Mouse (Mus musculus): ENCODE measurements around the gene Inpp1. TPM values are rescaled to one million over a fixed set of nuclear protein-coding genes. Genes with fewer than 3 reads are reported as not detected.

Inpp1 gene
- total RNA-seq (2021): 10 to 100 TPM; 20.5 to 22.3 TPM

DNA sequence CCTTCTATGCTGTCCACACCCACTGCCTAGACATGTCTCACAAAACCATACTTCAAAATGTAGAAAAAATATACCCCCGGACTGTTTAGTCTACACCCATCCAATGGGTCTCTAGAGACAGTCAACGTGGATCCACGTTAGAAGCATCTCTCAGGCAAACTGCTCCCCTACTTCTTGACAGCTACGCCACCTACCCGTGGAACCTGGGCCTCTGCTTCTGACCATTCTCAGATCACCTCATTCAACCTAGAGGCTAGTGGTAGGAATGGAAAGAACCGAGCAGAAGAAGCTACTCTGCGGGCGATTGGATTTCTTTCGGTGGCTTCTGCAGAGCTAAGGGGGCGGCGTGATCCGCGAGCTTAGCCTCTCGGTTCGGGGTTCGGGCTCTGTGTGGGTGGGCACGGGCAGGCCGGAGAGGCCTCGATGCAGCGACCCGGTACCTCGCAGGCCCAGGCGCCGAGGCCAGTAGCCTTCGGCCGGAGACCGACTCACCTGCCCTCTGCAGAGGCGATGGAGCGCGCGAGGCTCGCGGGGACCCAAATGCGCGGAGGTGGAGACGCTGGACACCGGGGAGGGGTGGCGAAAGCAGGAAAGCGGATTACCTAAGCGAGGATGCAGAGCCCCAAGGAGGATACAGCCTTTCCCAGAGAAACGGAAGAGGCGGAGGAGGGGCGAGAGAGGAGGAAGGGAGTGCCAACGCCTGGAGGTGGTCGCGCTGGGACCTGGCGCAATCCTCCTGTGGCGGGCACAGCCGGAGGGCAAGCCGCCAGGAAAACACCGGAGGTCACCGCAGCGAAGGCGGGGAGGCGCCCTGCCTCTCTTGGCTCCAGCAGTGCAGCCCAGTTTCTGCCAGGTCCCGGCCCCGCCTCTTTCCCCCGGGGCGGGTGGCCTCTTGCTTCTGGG is at the start of gene Inpp1:
Inpp1 (minus strand) TSS at position 779 of the 903 bp plus-strand sequence.
- peak; percentile 89 for DNase-seq

DNA sequence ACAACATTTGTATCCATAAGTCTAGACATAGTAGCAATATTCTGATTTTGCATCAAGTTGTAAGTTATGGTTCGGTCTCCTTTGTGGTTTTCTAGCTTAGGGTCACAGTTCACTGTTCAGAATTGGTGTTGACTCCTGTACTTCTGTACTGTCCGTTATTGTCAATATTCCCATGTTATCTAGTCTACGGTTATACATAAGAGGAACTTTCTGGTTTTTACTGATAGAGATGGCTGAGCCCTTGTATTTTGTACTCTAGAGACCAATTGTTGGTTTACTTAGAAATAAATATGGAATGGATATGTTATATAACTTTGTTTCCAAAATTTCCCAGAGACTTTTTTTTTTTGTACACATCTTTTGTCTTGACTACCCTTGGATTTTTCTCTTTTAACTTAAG is 48.5 kb upstream of the Inpp1 start:
- no peak for DNase-seq

DNA sequence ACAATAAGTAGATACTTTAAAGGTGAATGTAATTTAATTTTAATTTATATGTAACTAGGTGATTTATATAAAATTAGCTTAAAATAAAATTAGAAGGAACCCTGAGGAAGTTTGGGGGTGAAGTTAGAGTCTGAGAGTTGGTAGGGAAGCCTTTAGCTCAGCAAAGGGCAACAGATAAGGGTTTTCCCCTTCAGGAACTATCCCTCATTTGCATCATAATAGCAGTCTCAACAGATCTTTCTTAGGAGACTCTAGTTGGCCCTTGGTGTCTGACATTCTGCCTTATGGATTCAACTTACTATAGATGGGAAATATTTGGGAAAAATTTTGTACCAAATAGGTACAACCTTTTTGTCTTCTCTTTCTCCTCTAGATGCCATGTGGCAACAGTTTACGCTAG is 46.7 kb upstream of the Inpp1 start:
- no peak for DNase-seq

DNA sequence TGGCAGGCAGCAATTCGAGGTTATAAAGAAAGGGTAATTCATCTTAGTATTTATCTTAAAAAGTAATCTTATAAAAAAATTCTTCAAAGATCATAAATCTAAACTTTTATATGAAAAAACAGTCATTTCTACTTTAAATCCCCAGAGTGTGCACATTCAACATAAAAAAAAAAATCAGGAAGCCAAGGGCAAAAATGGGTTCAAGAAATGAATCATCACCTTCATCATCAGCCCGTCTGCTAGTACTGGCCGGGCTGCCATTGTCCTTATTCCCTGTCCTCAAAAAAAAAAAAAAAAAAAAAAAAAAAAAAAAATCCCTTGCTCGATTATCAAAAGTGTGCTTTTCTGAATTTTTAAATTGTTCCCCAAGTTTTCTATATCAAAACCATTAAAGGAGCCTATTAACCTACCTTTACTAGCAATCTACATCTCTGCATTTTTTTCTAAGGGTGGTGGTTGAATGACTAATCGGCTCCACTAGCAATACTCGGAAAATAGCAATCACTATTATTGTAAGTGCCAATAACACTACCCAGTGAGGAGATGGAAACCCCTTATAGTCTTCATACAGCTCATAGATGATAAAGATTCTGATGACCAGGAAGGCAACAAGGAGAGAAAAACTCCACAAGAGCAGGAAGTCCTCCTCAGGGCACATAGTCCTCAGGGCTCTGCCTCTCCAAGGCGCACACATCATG is 38.6 kb upstream of the Inpp1 start:
- no peak for DNase-seq

DNA sequence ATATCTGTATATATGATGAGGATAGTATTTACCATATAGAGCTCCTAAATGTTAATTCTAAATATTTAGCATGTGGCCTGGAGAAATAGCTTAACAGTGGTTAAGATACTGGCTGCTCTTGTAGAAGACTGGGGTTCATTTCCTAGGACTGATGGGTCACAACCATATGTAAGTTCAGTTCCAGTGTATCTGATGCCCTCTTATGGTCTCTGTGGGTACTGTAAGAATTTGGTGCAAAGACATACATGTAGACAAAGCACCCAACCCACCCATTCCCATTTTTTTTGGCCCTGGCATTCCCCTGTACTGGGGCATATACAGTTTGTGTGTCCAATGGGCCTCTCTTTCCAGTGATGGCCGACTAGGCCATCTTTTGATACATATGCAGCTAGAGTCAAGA is 36.5 kb upstream of the Inpp1 start:
- DNase-seq: peak; percentile 27

DNA sequence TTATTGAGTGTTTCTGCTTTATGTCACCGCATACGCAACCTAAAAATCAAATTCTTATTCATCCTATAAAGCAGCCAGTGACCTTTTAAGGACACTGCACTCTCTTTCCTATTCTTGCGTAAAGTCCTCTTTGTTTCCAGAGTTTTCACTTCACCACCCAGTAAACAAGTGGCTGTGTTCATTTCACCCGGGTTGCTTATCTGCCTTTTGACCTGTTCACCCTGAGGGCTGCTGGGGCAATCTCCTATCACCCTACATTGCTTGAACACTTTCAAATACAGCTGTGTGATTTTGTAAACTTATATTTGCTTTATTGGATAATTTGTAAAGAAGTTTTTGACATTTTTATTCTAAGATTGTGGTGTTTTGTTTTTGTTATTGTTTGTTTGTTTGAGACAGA is 31.9 kb upstream of the Inpp1 start:
- DNase-seq: no peak

DNA sequence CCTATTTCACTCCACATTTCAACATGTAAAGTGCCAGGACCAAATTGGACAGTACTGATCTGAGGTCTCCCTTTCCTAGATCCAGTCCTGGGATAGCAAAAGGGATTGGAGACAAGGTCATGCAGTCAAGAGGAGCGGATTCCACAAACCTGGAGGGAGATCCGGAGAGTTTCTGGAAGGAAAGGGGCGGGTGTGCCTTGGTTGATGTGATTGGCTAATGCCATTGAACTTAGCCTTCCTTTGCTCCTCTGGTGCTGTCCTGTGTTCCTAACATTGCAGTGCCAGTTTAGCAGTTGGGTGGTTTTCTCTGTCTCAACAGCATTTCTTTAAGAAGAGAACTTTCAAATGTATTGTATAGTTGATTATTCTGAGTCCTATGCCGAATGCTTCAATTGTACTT is 29.1 kb upstream of the Inpp1 start:
- no peak for DNase-seq

DNA sequence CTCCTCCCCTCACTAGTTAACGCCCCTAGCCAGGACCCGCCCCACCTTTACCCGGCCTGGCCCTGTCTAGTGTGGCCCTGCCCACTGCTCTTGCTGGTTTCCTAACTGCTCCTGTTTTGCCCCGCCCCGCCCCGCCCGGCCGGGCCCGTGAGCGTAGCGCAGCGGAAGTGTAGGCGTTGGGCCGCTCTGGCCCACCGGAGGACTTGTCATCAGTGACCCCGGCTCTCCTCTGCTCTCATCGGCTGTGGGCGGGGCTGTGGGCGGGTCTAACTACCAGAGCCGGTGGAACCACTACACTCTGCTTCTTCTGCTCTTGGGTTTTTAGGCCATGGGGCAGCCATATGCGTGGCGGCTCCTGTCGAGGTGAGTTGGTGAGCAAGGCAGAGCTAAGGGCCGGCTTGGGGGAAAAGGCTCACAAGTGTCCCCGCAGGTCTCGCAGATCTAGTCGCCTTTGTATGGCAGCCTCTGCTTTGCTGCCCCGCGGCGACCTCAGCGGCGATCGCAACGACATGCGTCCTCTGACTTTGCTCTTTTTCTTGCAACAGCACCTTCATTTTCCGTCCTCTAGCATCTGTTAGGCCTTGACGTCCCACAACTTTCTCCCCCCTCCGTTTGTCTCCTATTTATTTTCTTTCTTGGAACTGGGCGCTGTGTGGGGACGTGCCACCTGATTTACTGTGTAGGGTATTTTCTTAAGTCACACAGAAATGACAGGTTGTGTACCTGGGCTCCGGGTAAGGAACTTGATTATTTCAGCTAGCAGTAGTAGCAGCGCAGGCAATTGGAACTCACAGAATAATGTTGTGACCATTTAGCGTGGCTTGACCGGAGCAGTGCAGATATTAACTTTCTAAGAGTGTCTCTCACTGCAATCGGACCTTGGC is 27.5 kb upstream of the Inpp1 start, which contains the start of gene Hibch:
Hibch (plus strand) TSS at position 148 of the 884 bp plus-strand sequence.
- DNase-seq: peak; percentile 98

DNA sequence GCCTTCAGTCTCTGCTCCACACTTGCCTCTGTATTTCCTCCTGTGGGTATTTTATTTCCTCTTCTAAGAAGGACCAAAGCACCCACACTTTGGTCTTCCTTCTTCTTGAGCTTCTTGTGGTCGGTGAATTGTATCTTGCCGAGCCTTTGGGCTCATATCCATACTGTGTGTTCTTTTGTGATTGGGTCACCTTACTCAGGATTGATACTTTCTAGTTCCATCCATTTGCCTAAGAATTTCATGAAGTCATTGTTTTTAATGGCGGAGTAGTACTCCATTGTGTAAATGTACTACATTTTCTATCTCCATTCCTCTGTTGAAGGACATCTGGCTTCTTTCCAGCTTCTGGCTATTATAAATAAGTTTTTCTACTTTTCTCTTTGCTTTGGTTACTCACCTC is 26.9 kb upstream of the Inpp1 start:
- DNase-seq: no peak

DNA sequence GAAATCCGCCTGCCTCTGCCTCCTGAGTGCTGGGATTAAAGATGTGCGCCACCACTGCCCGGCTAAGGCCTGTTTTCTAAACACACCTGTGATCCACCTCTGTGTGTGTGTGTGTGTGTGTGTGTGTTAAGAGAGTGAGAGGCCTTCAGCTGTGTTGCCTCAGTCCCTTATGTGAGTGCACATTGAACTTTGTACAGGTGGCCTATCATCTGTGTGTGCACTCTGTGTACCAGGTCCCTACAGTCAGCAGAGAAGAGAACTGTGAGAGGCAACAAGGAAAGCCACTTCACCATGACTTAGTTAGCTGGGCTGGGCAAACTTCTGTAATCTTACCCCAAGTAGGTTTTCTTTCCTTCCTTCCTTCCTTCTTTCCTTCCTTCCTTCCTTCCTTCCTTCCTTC is 21.6 kb upstream of the Inpp1 start:
- no peak for DNase-seq

DNA sequence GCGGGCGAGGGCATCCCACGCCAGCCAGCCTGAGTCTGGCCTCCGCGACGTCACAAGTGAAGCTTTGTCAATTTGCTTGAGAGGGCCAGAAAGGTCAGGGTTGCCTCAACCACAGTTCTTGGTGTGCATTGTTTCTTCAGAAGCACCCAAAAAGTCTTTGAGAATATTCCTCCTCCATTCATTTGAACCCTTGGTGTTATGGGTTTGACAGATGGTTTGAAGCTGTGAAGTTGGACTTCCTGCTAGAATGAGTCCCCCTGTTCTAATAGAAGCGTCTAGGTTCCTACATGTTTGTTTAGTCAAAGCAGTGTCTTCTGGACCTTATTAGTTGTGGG is 292 bp upstream of the Inpp1 start:
- no peak for DNase-seq

DNA sequence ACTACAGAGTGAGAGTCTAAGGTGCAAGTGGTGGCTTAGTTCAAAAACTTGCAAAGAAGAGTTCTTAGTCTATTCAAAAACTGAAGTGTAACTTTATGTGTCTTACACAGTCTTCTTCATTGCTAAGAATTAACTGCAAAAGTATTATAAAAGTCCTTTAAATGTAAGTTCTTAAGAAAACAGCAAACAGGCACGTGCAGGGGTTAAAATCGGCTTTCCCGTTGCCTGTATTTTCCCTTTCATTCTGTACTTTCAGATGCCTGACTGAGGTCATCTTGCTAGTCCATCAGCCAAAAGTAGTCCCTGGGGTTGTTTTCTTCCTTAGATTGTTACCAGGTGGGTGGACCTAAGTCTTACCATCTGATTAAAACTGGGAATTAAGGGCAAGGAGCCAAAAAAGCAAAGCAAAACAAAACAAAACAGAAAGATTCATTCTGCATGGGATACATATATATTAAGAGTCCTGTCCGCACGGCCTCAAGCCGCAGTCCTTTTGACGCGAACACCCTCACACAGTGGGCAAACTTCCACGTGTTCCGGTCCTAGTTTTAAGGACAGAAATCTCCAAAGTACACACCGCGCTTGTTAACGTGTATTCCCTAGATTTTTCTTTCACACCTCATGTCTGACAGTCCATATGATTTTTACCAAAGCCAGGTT is 1.1 kb downstream of the Inpp1 start:
- peak; percentile 18 for DNase-seq

DNA sequence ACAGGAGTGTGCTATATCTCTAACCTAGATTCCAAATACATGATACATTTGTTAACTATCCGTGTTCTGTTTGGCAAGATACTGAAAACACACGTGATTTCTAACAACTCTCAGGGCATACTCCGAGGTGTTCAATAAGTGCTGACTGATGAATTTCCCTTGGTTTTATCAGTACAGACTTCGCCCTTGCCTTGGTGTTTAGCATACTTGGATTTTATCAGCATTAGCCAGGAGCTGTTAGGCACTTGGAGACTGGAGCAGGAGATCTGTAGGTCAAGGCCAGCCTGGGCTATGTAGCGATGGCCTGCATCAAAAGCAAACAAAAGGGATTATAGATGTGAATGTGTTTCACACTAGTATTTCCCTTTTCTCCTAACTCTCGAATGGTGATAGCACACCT is 9.0 kb downstream of the Inpp1 start:
- DNase-seq: no peak

DNA sequence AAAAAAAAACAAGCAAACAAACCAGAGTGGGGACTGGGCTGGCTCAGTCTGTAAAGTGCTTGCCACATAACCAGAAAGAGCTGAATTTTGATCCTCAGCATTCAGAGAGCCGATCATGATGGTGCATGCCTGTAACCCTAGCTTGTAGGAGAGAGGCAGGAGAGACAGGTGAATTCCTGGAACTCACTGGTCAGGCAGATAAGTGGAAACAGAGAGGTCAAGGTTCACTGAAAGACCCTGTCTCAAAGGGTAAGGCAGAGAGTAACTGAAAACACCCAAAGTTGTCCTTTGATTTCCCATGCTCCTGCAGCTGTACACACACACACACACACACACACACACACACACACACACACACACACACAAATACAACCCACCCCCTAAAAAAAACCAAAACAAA is 12.4 kb downstream of the Inpp1 start:
- no peak for DNase-seq

DNA sequence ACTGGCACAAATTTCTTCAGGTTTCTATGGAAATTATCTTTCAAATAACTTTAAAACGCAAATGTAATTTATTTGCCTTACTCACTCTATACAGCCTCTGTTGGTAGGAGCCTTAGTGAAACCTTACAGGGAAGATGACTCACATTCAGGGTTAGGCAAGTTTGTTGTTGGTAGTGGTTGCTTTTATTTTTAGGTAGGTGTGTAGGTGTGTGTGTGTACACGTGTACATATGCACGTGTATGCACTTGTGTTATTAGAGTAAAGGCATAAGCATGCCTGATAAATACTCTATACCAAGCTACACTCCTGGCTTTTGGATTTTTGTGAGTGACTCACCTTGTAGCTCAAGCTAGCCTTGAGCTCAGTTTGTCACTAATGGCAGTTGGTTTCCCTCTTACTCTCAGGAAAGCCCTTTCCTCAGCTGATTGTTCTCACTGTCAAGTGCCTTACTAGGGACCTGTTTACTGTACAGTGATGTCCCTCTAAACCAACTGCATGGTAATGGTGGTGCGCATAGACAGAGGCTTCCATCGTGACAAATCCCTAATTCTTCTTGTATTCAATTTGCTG is 15.0 kb downstream of the Inpp1 start:
- DNase-seq: no peak

DNA sequence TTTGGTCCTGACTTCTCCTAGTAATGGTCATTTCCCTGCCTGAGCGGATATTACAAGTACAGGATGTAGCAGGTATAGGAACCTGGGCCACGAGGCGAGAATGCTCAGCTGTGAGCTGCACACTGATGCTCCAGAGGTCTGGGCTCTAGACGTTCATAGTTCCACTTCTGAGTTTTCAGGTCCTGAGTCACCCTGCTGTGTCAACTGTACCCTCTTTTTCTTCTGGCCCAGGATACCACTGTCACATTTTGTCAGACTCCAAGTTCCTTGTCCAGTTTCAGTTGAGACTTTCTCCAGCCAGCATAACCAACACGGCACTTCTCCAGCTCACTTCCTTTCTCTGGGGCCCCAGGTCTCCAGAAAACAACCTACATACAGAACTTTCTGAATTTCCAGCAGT is 15.8 kb downstream of the Inpp1 start:
- DNase-seq: no peak

DNA sequence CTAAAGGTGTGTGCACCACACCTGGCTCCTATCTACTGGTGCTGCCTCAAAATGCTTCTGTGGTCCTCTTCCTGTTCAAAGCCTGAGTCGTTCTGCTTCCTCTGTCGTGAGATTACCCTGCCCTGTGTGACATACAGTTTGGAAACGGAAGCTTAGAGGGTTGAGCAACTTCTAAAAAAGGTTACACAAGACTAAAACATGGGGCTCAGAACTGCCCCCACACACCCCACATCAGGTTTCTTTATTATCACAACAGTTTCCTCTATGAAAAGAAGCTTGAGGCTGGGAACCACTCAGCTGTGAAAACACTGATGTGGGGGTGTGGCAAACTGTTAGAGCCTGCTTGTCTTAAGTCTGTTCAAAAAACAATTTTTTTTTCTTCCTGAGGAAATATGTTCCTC is 17.1 kb downstream of the Inpp1 start:
- DNase-seq: no peak

DNA sequence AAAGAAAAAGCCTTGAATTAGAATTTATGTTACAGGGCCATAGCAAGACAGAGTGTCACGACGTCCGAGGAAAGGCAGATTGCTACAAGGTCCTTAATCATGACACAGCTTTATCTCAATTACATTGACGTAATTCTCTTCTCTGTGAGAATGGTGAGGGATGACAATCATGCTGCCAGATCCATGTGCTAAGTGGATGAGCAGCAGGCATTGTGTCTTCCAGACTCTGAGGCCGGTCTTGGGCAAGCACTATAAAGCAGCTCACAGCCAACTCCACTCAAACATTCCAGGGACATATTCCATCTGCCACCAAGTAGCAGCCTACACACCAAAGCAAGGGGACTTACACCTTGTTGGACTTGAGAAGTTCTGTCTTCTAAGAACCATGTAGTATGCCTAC is 17.7 kb downstream of the Inpp1 start:
- DNase-seq: no peak

DNA sequence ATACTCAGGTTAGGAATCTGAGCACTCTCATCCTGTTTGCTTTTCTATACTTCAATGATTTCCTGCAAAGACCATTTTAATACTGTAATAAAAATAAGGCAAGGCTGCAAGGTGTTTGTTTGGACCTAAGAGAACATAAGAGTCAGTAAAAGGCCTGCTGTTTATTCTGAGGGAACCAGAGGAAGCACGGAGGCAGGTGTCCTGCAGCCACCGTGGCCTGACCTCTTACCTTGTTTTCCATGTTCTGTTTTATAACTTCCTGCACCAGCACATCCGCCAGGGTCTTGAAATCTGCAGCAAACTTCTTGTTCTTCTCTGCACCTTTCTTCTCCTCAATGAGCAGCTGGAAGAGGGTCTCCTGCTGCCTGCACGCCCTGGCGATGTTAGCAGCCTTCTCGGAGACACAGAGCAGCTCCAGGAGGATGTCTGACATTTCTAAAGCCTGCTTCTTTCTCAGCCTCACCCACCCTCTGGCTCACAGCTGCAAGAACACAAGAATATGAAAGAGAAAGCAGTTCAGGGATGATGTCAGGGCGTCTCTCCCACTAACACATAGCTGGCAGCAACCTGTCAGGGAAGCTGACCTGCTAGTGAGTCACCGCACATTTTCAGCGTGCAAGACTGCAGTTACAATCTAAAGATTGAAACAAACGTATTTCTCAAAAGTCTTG is 18.3 kb downstream of the Inpp1 start:
- DNase-seq: peak; percentile 24

DNA sequence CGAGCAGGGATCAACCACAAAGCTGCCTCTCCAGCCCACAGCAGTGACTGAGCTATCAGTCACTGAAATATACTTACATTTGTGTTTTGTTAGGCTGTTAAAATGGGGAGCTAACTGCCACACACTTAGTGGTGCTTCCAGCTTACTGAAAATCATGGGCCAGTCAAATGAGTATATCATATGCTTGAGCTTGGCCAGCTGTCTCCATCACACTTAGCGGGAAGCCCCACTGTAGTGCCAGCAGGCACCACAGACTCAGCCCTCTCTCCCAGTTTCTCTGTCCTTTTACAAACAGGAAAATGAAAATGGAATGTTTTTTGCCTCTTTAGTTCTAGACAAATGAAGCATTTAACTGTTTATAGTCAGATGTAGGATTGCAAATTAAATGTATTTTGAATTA is 21.6 kb downstream of the Inpp1 start:
- no peak for DNase-seq

DNA sequence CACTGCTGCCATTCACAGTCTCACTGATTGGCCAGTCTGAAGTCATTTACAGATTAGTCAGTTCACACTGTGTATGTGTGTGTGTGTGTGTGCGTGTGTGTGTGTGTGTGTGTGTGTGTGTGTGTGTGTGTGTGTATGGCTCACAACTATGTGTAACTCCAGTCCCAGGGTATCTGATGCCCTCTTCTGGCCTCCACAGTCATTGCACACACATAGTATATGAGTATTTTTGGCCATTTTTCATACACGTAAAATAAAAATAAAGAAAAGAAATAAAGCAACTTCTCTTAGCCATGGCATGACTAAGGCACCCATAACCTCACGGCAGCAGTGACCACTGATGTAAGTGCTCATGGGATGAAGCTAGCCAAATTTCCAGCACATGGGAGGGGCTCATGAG is 23.8 kb downstream of the Inpp1 start:
- no peak for DNase-seq

DNA sequence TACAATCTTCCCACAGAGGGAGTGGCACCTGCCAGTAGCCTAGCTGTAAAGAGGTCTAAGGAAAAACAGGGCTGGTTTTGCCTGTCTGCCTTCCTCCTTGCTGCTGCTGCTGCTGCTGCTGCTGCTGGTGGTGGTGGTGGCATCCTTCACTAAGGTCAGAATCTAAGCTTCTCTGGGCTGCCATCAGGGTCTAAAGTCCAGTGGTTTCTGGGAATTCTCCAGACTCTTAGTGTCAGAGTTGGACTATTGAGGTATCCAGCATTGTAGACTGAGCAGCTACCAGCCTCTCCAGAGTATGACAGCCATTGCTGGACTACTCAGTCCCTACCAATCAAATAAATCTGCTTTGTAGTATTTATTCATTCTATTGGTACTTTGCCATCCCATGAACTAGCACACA is 24.8 kb downstream of the Inpp1 start:
- no peak for DNase-seq
